Mouse (Mus musculus) hindbrain, embryonic 15.5 days (tissue): ENCODE measurements around the gene Apol8. TPM values are rescaled to one million over a fixed set of nuclear protein-coding genes. Genes with fewer than 3 reads are reported as not detected.
"Not testable (repeated sequence)": the region's sequence is repeated elsewhere in the genome, so short reads cannot be mapped to it uniquely, and the experiment has no call there.

Experiments used
- ATAC-seq: fragments of 200-750 bp; cut with Nextera tagmentation; 2 replicates; pipeline ENCODE4 v1.8.0; 2017; ENCODE audit warnings: low read depth, moderate number of reproducible peaks, moderate TSS enrichment; ENCODE audit not compliant: low FRiP score
- H3K27ac ChIP-seq: fragments of 300-500 bp; sonication (generic); replicated peaks from 2 replicates; pipeline ENCODE4 v1.5.1; 2015; ENCODE audit warnings: mild to moderate bottlenecking, inconsistent platforms
- H3K27me3 ChIP-seq: fragments of 300-500 bp; sonication (generic); 2 replicates; pipeline ENCODE4 v1.6.1; 2015; ENCODE audit warnings: control low read depth, inconsistent platforms
- H3K36me3 ChIP-seq: fragments of 300-500 bp; sonication (generic); 2 replicates; pipeline ENCODE4 v1.6.1; 2015; ENCODE audit warnings: control low read depth, inconsistent platforms
- H3K4me1 ChIP-seq: fragments of 300-500 bp; sonication (generic); replicated peaks from 2 replicates; pipeline ENCODE4 v1.6.1; 2015; ENCODE audit warnings: control low read depth, inconsistent platforms
- H3K4me2 ChIP-seq: fragments of 300-500 bp; sonication (generic); 2 replicates; pipeline ENCODE4 v1.6.1; 2015; ENCODE audit warnings: moderate library complexity, mild to moderate bottlenecking, inconsistent platforms
- H3K4me3 ChIP-seq: fragments of 300-500 bp; sonication (generic); 2 replicates; pipeline ENCODE4 v1.5.1; 2015; ENCODE audit warnings: mild to moderate bottlenecking, inconsistent platforms
- H3K9ac ChIP-seq: fragments of 300-500 bp; sonication (generic); 2 replicates; pipeline ENCODE4 v1.6.1; 2015; ENCODE audit warnings: inconsistent platforms
- H3K9me3 ChIP-seq: fragments of 300-500 bp; sonication (generic); 2 replicates; pipeline ENCODE4 v1.6.1; 2016; ENCODE audit warnings: control low read depth, inconsistent platforms
- WGBS: fragments of 180-500 bp; shearing (Covaris S2); methylation state at CpG from one replicate; pipeline ENCODE4 v1.1.7; 2015; 5-methylcytosine and 5-hydroxymethylcytosine counted together
- polyA plus RNA-seq: library from polyadenylated mRNA; unstranded; fragments of >200 nt; fragmentation: Nextera tagmentation; extraction: Ambion mirVana; gene quantifications from 2 replicates; pipeline ENCODE4 v1.2.1, GENCODE M21; 2015

The Apol8 gene
- polyA plus RNA-seq, 1 experiment from 2014 or later: 0.25 TPM

GRCm38 (mm10) chr15:77744632-77745031, 12.2 kb downstream of the Apol8 start:
- H3K36me3 ChIP-seq: no peaks in the 10 kb centered on the region
- H3K4me2 ChIP-seq: no peak overlapping the region
- no peak for ATAC-seq
- no peaks in the 10 kb centered on the region for H3K9me3 ChIP-seq
- H3K9ac ChIP-seq: no peak overlapping the region
- no peaks in the 10 kb centered on the region for H3K4me1 ChIP-seq
- no peak overlapping the region for H3K4me3 ChIP-seq
- no peaks in the 10 kb centered on the region for H3K27me3 ChIP-seq
- 50% methylated on average over 5 of the region's 5 CpGs for WGBS
- no peak overlapping the region for H3K27ac ChIP-seq

GRCm38 (mm10) chr15:77741556-77741955, 15.2 kb downstream of the Apol8 start:
- H3K36me3 ChIP-seq, ATAC-seq, H3K4me1 ChIP-seq, H3K27ac ChIP-seq, H3K4me3 ChIP-seq, H3K9me3 ChIP-seq, H3K4me2 ChIP-seq, H3K9ac ChIP-seq, H3K27me3 ChIP-seq: not testable (repeated sequence)
- 89% methylated on average over 6 of the region's 6 CpGs for WGBS

- H3K9me3 ChIP-seq: no peaks in the 10 kb centered on the region
- no peak overlapping the region for H3K27ac ChIP-seq
- no peak overlapping the region for H3K4me2 ChIP-seq
- no peak for ATAC-seq
- no peak overlapping the region for H3K4me3 ChIP-seq
- WGBS: 76% methylated on average over 9 of the region's 9 CpGs
- no peak overlapping the region for H3K9ac ChIP-seq
- H3K27me3 ChIP-seq: no peaks in the 10 kb centered on the region
- H3K4me1 ChIP-seq: no peaks in the 10 kb centered on the region
- no peaks in the 10 kb centered on the region for H3K36me3 ChIP-seq
These were observed 16.1 kb downstream of the Apol8 start for GRCm38 (mm10) chr15:77740511-77741297.

GRCm38 (mm10) chr15:77733903-77734302, 22.9 kb downstream of the Apol8 start:
- not testable (repeated sequence) for H3K36me3 ChIP-seq, H3K9me3 ChIP-seq, H3K4me1 ChIP-seq, H3K9ac ChIP-seq, H3K27ac ChIP-seq, ATAC-seq, H3K27me3 ChIP-seq, H3K4me3 ChIP-seq, H3K4me2 ChIP-seq
- WGBS: 65% methylated on average over 4 of the region's 4 CpGs

- not testable (repeated sequence) for H3K4me1 ChIP-seq, H3K27ac ChIP-seq, ATAC-seq, H3K9me3 ChIP-seq, H3K9ac ChIP-seq, H3K4me2 ChIP-seq, H3K27me3 ChIP-seq, H3K4me3 ChIP-seq, H3K36me3 ChIP-seq
- 68% methylated on average over 8 of the region's 8 CpGs for WGBS
These were observed 23.4 kb downstream of the Apol8 start for GRCm38 (mm10) chr15:77733380-77733779.

- ATAC-seq, H3K4me2 ChIP-seq, H3K27ac ChIP-seq, H3K9ac ChIP-seq, H3K4me1 ChIP-seq, H3K27me3 ChIP-seq, H3K36me3 ChIP-seq, H3K9me3 ChIP-seq, H3K4me3 ChIP-seq: not testable (repeated sequence)
- 71% methylated on average over 10 of the region's 10 CpGs for WGBS
These were observed 24.0 kb downstream of the Apol8 start for GRCm38 (mm10) chr15:77732851-77733250.

- H3K27ac ChIP-seq: no peak overlapping the region
- H3K4me3 ChIP-seq: no peak overlapping the region
- no peak overlapping the region for H3K9ac ChIP-seq
- H3K4me2 ChIP-seq: no peak overlapping the region
- no peaks in the 10 kb centered on the region for H3K27me3 ChIP-seq
- WGBS: 89% methylated on average over 5 of the region's 5 CpGs
- no peaks in the 10 kb centered on the region for H3K9me3 ChIP-seq
- H3K36me3 ChIP-seq: no peaks in the 10 kb centered on the region
- ATAC-seq: no peak
- no peaks in the 10 kb centered on the region for H3K4me1 ChIP-seq
These were observed 25.2 kb downstream of the Apol8 start for GRCm38 (mm10) chr15:77731605-77732004.

- not testable (repeated sequence) for H3K9ac ChIP-seq, H3K9me3 ChIP-seq, ATAC-seq, H3K27me3 ChIP-seq, H3K4me1 ChIP-seq, H3K4me2 ChIP-seq, H3K27ac ChIP-seq, H3K36me3 ChIP-seq, H3K4me3 ChIP-seq
- 93% methylated on average over 1 of the region's 4 CpGs for WGBS
These were observed 28.1 kb downstream of the Apol8 start, which contains the start of gene Apol9b for GRCm38 (mm10) chr15:77728739-77729138. Gene Apol9b (plus strand): TSS chr15:77729039.

- not testable (repeated sequence) for H3K4me1 ChIP-seq, H3K9ac ChIP-seq, H3K36me3 ChIP-seq, H3K4me3 ChIP-seq, H3K27ac ChIP-seq, ATAC-seq, H3K9me3 ChIP-seq, H3K27me3 ChIP-seq, H3K4me2 ChIP-seq
- WGBS: 87% methylated on average over 3 of the region's 3 CpGs
These were observed 29.1 kb downstream of the Apol8 start for GRCm38 (mm10) chr15:77727745-77728144.

- H3K36me3 ChIP-seq, H3K9ac ChIP-seq, H3K27me3 ChIP-seq, H3K27ac ChIP-seq, H3K4me2 ChIP-seq, ATAC-seq, H3K4me1 ChIP-seq, H3K4me3 ChIP-seq, H3K9me3 ChIP-seq: not testable (repeated sequence)
- WGBS: 21% methylated on average over 3 of the region's 3 CpGs
These were observed 29.7 kb downstream of the Apol8 start for GRCm38 (mm10) chr15:77727139-77727538.

GRCm38 (mm10) chr15:77725393-77726020, 31.3 kb downstream of the Apol8 start:
- WGBS: 78% methylated on average over 5 of the region's 6 CpGs
- H3K27me3 ChIP-seq, H3K4me2 ChIP-seq, H3K9me3 ChIP-seq, H3K36me3 ChIP-seq, H3K4me1 ChIP-seq, H3K9ac ChIP-seq, H3K4me3 ChIP-seq, ATAC-seq, H3K27ac ChIP-seq: not testable (repeated sequence)

GRCm38 (mm10) chr15:77724208-77724911, 32.4 kb downstream of the Apol8 start:
- not testable (repeated sequence) for H3K4me2 ChIP-seq, H3K4me1 ChIP-seq, H3K27ac ChIP-seq, H3K36me3 ChIP-seq, H3K9me3 ChIP-seq, ATAC-seq, H3K9ac ChIP-seq, H3K4me3 ChIP-seq, H3K27me3 ChIP-seq
- WGBS: 29% methylated on average over 2 of the region's 10 CpGs
